Mouse (Mus musculus): Measurements from ENCODE around the gene Uxt. TPM values are rescaled to one million over a fixed set of nuclear protein-coding genes. Genes with fewer than 3 reads are reported as not detected.
A peak's percentile ranks its signal among the peaks of the same experiment; 100 is the strongest.

Gene Uxt
- polyA plus RNA-seq, 1 experiment = not detected

GRCm38 (mm10) chrX:20921366-20921765 is 40.5 kb downstream of the Uxt start:
- H3K4me1 ChIP-seq (ENCODE audit: control insufficient read depth, insufficient read depth, low read length) = no peaks in the 10 kb centered on the region
- WGBS = 26% methylated on average over 5 of the region's 5 CpGs
- H3K27ac ChIP-seq (ENCODE audit: insufficient read depth, low read depth, low read length) = peak overlapping the region; percentile 90
- TF ChIP-seq CTCF (IDR thresholded peaks at IDR 0.05; ENCODE audit: insufficient read depth, low read depth, low read length) (no peak), POLR2A (IDR thresholded peaks at IDR 0.05; ENCODE audit: insufficient read depth, low read depth, low read length) (no peak)
- peak overlapping the region; percentile 13; the same call in 1 of the 2 replicates for H3K4me3 ChIP-seq (ENCODE audit: insufficient read depth, low read depth, low read length)

- WGBS = 21% methylated on average over 31 of the region's 44 CpGs
- peak within 1 kb of the TSS; percentile 90 for H3K27ac ChIP-seq (ENCODE audit: insufficient read depth, low read depth, low read length)
- TF ChIP-seq POLR2A (IDR thresholded peaks at IDR 0.05; ENCODE audit: insufficient read depth, low read depth, low read length) (peak; percentile 84), CTCF (IDR thresholded peaks at IDR 0.05; ENCODE audit: insufficient read depth, low read depth, low read length) (no peak)
- H3K4me3 ChIP-seq (ENCODE audit: insufficient read depth, low read depth, low read length) = peak within 1 kb of the TSS; percentile 79
- H3K4me1 ChIP-seq (ENCODE audit: control insufficient read depth, insufficient read depth, low read length) = no peaks in the 10 kb centered on the region
Measured at GRCm38 (mm10) chrX:20920844-20921364, 40.9 kb downstream of the Uxt start, which contains the start of gene Syn1. Syn1 (minus strand) TSS chrX:20921004.

GRCm38 (mm10) chrX:20920249-20920843 is 41.5 kb downstream of the Uxt start:
- Histone ChIP-seq H3K4me3 (ENCODE audit: insufficient read depth, low read depth, low read length) (peak overlapping the region; percentile 79), H3K4me1 (ENCODE audit: control insufficient read depth, insufficient read depth, low read length) (no peaks in the 10 kb centered on the region), H3K27ac (ENCODE audit: insufficient read depth, low read depth, low read length) (peak overlapping the region; percentile 82)
- no peak for TF ChIP-seq CTCF (IDR thresholded peaks at IDR 0.05; ENCODE audit: insufficient read depth, low read depth, low read length)
- no peak for TF ChIP-seq POLR2A (IDR thresholded peaks at IDR 0.05; ENCODE audit: insufficient read depth, low read depth, low read length)
- 18% methylated on average over 49 of the region's 49 CpGs for WGBS

DNA sequence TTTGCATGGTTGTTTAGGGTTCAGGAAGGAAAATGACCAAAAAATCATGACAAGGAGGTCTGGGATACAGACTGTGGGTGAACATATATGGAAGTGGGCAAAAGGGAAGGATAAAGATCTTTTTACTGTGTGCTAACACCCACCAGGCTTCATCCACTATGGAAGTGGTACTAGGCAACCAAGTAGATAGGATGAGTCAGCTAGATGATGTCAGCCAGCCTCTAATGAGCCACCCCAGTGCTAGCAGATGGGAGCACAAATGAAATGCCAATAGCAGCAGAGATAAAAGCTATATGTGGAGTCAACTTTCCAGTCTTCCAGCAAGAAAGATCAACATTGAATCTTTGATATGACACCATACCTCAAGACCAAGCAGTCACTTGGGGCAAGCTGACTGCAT is 46.7 kb downstream of the Uxt start:
- no peak overlapping the region for H3K27ac ChIP-seq (ENCODE audit: insufficient read depth, low read depth, low read length)

DNA sequence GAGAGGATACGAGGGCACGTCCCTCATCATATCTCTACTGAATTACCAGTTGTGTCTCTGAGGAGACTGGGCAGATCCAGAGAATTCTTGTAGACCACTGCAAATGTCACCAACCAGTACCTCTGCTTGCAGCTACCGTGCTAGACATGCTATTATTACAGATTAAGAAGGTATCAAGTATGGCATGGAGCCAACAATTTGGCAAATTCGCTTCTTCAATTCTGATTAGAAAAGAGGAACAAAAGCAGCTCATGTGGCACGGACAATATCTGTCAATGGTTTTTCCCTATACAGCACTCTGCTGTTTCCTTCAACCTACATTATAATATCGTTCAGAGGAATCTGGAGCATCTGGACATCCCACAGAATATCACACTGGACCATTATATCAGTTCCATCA is 48.1 kb downstream of the Uxt start:
- no peak overlapping the region for H3K27ac ChIP-seq (ENCODE audit: insufficient read depth, low read depth, low read length)
- no peak overlapping the region for H3K4me3 ChIP-seq (ENCODE audit: insufficient read depth, low read depth, low read length)
- TF ChIP-seq CTCF (IDR thresholded peaks at IDR 0.05; ENCODE audit: insufficient read depth, low read depth, low read length) (no peak), POLR2A (IDR thresholded peaks at IDR 0.05; ENCODE audit: insufficient read depth, low read depth, low read length) (no peak)
- 60% methylated on average over 6 of the region's 6 CpGs for WGBS
- no peaks in the 10 kb centered on the region; the same call in 1 of the 2 replicates for H3K4me1 ChIP-seq (ENCODE audit: control insufficient read depth, insufficient read depth, low read length)

More for the DNA sequence above, 46.7 kb downstream of the Uxt start:
- H3K4me3 ChIP-seq (ENCODE audit: insufficient read depth, low read depth, low read length) = no peak overlapping the region
- no peak for TF ChIP-seq CTCF (IDR thresholded peaks at IDR 0.05; ENCODE audit: insufficient read depth, low read depth, low read length)
- TF ChIP-seq POLR2A (IDR thresholded peaks at IDR 0.05; ENCODE audit: insufficient read depth, low read depth, low read length) = no peak
- H3K4me1 ChIP-seq (ENCODE audit: control insufficient read depth, insufficient read depth, low read length) = no peaks in the 10 kb centered on the region; the same call in 1 of the 2 replicates

- H3K4me1 ChIP-seq (ENCODE audit: control insufficient read depth, insufficient read depth, low read length) = no peaks in the 10 kb centered on the region; the same call in 1 of the 2 replicates
- no peak overlapping the region for H3K4me3 ChIP-seq (ENCODE audit: insufficient read depth, low read depth, low read length)
- WGBS = 26% methylated on average over 3 of the region's 3 CpGs
- TF ChIP-seq CTCF (IDR thresholded peaks at IDR 0.05; ENCODE audit: insufficient read depth, low read depth, low read length) (no peak), POLR2A (IDR thresholded peaks at IDR 0.05; ENCODE audit: insufficient read depth, low read depth, low read length) (no peak)
- H3K27ac ChIP-seq (ENCODE audit: insufficient read depth, low read depth, low read length) = no peak overlapping the region
Measured at GRCm38 (mm10) chrX:20910074-20910473, 51.7 kb downstream of the Uxt start.

Other genes starting within 250 kb of the Uxt start
- not detected in 2 replicates for gene Araf, start 164.2 kb downstream of the Uxt start, polyA plus RNA-seq (2012; ENCODE audit: insufficient read depth, insufficient read length, low replicate concordance, missing spikeins)
- not detected in 2 replicates for gene Timp1, start 91.9 kb downstream of the Uxt start, polyA plus RNA-seq (2012; ENCODE audit: insufficient read depth, insufficient read length, low replicate concordance, missing spikeins)
- gene Syn1, start 41.0 kb downstream of the Uxt start, polyA plus RNA-seq (2012; ENCODE audit: insufficient read depth, insufficient read length, low replicate concordance, missing spikeins) = not detected in 2 replicates
- gene Cfp, start 30.5 kb downstream of the Uxt start, polyA plus RNA-seq (2012; ENCODE audit: insufficient read depth, insufficient read length, low replicate concordance, missing spikeins) = not detected in 2 replicates
- not detected in 2 replicates for gene Elk1, start 11.4 kb downstream of the Uxt start, polyA plus RNA-seq (2012; ENCODE audit: insufficient read depth, insufficient read length, low replicate concordance, missing spikeins)
- not detected in 2 replicates for gene Zfp182, start 100.3 kb upstream of the Uxt start, polyA plus RNA-seq (2012; ENCODE audit: insufficient read depth, insufficient read length, low replicate concordance, missing spikeins)
- not detected in 2 replicates for gene Spaca5, start 106.4 kb upstream of the Uxt start, polyA plus RNA-seq (2012; ENCODE audit: insufficient read depth, insufficient read length, low replicate concordance, missing spikeins)
- gene Zfp300, start 127.5 kb upstream of the Uxt start, polyA plus RNA-seq (2012; ENCODE audit: insufficient read depth, insufficient read length, low replicate concordance, missing spikeins) = not detected in 2 replicates
- gene Ssxa1, start 153.8 kb upstream of the Uxt start, polyA plus RNA-seq (2012; ENCODE audit: insufficient read depth, insufficient read length, low replicate concordance, missing spikeins) = not detected in 2 replicates
- not detected in 2 replicates for gene Gm21876, start 213.6 kb upstream of the Uxt start, polyA plus RNA-seq (2012; ENCODE audit: insufficient read depth, insufficient read length, low replicate concordance, missing spikeins)